Mouse (Mus musculus) B cell, adult 2 months (primary cell): ENCODE results near the gene Wiz.

Source experiments
- DNase-seq, 2 experiments: peaks; one replicate each; pipeline ENCODE4 v3.0.0; 2022

Gene Wiz

DNA sequence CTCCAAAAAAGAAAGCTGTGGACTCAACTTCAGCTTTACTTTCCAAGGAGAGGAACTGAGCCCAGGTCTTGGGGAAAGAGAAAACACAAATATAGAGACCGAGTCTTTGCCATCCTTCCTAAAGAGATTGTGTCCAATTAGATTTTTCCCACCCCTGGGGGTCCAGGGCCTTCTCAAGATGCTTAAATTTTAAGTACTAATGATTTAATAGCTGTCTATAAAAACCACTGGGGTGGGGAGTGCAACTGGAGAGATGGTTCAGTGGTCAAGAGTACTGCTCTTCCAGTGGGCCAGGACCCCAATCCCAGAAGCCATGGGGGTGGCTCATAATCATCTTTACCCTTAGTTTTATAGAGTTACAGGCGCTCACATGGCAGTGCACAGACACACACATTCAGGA lies 40.8 kb downstream of the Wiz start:
- no peak for DNase-seq

DNA sequence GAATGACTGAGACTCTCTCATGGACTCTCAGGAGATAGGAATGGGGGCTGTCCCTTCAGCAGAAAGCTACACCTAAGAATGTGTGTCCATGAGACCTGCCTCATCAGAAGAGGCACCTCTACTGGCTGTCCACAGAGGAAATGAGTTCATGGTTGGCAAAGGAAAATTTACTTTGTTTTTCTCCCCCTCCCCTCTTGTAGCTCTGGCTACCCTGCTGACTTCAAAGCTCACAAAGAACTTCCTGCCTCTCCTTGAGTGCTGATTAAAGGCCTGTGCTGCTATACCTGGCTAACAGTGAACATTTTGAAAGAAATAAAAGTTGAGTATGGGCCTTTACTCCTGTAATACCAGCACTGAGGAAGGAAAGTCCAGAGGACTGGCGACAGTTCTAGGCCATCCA lies 48.1 kb downstream of the Wiz start:
- DNase-seq = no peak

DNA sequence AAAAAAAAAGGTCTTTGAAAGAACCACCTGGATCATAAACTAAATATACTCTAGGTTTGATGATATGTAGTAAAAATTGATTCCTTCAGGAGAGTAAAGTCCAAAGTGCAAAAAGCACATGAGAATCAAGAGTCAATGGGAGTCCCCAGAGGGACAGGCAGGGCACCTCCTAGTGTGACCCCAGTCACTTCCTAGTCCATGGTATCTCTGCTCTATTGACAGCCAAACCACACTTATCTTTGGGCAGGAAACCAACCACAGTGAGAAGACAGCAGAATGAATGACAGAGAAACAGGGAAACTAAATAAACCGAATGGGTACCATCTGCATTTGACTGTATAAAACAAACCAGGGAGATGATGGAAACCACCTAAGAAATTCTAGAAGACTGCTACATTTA lies 49.1 kb downstream of the Wiz start:
- DNase-seq = no peak

DNA sequence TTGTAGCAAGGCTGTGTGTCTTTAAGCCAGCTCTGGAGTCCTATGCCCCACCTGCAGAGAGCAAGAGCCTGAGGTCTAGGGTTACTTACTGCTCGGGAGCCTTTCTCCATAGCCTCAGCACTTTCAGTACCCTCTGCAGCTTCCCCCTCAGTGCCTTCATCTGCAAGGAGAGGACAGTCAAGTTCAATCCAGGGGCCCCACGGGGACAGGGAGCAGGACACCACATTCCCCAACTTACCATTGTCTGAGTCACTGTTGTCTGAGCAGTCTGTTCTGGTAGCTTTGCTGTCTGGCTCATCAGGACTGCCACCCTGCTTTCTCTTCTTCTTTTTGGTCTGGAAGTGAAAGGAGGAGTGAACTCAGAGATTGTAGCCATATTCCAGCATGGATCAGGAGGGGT lies 53.4 kb downstream of the Wiz start:
- no peak for DNase-seq

DNA sequence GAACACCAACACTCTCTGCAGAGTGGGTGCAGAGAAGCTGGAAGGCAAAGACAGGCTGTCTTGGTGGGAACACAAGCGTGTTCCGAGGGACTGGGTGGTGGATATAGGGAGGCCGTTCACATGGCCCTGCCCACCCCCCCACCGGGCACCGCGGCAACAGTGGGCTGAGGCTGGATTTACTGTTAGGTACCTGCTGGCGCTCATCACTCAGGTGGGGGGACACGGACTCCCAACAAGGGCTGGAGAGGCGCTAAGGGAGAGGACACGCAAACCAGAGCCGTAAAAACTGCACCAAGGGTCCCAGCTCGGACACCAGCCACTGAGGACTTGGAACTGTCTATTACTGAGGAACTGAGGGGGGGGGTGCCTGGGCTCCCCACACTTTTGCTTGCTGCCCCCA lies 54.3 kb downstream of the Wiz start:
- DNase-seq = no peak

DNA sequence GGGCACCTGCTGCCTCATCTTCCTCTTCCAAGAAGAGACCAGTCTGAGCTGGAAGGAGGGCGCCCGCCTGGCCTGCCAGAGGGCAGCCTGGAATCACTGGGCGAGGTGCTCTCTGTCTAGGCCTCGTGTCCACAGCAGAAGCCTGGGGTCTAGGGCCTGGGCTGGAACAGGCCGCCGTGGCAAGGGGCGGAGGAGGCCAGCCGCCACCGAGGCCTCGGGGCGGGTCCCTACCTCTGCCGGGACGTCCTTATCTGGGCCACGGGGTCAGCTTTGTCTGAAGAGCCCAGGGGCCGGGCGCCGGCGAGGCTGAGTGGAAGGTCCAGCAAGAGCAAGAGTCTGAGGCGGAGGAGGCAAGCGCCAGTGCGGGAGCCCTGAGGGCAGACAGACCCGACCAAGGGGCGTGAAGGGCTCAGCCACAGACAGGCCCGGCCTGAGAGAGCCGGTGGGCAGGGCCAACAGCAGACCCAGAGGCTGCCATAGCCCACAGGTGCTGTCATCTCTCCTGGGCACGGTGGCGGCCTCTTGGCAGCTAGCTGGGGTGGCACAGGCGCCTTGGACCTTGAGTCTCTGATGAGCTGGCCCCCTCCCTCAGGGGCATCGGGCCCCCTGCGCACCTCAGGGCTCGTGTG lies 55.5 kb downstream of the Wiz start:
- DNase-seq = no peak

DNA sequence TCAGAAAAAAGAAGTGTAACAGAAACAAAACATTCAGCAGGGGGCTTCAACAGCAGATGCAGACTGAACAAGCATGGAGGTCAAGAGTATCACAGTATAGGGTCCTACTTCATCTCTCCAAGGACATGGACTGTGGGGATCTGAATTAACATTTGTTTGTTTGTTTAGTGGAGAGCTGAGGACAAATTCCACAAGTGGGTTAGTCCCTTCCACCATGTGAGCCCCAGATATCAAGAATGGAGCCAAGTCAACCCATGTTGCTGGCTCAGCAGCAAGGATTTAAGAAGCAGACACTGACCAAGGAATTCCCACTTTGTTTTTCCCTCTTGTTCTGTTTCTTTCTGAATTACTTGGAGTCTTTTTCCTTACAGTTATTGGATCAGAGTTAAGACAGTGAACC lies 61.7 kb downstream of the Wiz start:
- DNase-seq = no peak

DNA sequence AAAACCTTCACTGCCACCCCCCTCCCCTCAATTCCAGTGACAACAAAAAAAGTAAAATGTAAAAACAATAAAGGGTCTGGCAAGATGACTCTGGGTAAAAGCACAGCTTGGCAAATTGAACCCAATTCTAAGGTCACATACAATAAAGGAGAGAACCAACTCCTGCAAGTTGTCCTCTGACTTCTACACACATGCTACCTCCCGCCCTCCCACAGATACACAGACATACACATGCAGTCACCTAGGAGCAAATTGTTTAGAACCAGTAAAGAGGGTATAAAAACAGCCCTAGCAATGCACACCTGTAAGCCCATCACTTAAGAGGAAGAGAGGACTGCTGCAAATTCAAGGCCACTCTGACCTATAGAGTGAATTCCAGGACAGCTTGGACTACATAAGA lies 66.4 kb downstream of the Wiz start:
- no peak for DNase-seq

DNA sequence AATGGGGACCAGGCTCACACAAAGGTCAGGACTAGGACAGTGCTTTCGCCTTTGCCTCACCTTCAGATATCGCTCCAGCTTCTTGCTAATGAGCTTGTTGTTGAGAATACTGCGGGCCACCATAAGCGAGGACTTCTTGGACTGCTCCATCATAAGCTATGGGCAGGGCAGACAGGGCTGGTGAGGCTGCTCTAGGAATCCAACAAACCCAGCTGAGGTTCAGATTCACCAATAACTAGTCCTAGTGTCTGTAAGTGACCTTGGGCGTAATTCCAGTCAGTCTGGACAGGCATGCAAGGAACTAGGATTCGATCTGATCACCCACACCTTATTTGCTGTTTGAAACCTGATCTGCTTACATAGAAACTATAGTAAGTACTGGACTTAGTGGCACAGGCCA lies 67.4 kb downstream of the Wiz start:
- DNase-seq = peak in 1 of 2 experiments; percentile 3

DNA sequence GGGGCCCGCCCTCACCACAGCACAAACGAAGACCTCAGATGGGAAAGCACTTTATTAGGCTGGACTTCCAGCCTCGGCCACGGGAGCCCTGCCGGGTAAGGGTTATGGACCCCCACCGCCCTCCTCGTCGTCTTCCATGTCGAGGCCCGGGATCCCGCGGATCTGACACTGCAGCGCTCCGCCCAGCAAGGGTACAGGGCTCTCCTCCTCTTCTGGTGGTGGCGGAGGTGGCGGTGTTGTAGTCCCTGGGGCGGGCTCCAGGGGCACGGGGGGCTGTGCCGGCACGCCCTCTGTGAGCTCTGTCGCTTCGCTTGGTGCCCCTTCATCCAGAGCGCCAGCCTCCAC lies 67.9 kb downstream of the Wiz start:
- DNase-seq = no peak

DNA sequence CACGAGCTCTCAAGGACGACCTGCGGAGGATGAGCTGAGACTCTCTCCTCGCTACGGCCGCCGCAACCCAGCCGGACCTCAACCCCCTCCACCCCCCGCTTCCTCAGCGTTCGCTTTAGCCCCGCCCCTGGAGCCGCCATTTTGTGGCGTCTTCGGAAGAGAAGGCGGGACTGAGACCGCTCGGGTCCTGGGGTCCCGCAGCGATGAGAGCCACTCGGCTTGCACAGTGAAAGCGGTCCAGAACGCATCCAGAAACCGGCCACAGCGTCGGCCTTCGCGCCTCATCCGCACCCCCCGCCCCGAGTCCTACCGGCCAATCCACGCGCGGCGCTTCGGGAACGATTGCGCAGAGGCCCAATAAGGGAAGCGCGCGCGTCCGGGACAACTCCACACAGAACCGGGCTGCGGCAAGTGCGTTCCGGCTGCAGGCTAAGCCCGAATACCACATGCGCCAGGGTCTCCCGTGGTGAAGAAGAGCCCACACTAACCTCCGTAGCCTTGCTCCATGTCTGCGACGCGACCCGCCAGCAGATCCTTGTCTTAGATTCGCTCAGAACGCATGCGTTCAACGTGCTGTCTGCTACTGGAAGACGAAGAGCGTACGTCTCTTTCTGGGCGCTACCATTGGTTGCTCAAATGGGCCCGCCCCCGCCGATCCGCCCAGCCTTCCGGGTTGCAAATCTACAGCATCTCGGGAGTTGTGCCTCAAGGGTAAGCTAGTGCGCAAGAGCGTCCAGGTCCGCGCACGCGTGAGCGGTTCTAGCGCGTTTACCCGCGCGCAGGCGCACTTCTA lies 68.4 kb downstream of the Wiz start, which contains the start of gene Akap8:
Gene Akap8, minus strand, starts transcription at position 642 of the 793 bp plus-strand sequence.
- peak; percentile 96 to 98 for DNase-seq

DNA sequence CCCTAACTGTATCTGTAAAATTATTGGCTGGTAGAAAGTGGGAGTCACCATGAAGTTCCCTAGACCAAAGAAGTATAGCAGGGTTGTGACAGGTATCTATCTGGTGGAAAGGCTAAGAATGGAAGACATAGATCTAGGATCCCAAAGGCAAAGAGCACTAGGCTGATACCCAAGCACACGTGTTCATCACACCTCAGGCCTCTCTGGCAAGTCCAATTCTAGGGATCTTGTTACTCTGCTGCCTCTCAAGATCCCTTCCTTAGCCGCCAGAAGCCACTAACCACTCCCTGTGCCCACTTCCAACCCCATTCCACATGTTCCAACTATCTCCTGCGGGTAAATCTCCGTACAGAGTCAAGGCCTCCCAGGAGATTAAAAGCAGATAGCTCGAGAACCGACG lies 69.3 kb downstream of the Wiz start:
- DNase-seq = peak in 1 of 2 experiments; percentile 6

DNA sequence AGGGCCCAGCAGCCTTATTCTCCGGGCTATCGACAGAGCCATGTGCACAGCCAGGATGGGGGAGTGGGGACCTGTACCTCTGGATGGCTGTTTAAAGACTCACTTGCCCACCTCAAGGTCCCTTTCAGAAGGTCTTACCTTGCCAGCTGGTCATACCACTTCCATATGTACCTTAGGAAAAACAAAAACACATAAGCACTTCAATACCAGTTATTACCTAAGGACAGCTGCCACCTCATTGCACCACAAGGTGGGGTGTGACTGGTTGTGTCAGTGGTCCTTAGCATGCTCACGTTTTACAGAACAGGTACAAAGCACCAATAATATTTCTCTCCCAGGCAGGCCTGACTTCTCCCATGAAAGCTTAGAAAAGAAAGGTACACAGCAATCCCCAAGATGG lies 71.5 kb downstream of the Wiz start:
- DNase-seq = no peak

DNA sequence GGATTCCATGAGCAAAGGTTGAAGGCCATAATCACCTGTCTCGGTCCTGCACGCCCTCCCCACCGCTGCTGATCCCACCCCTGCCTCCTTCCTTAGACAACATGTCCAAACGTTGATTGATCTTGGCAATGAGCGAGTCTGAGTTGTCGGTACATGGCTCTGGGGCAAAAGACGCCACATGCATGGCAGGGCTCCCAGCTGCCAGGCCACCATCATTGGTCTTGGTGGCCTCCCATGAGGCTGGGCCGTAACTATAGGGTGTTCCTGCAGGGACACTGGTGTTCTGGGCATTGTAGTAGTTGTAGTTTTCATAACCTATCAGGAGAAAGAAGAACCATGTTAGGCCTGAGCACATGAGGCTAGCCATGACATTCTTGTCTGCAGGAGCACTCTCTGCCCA lies 72.2 kb downstream of the Wiz start:
- no peak for DNase-seq

DNA sequence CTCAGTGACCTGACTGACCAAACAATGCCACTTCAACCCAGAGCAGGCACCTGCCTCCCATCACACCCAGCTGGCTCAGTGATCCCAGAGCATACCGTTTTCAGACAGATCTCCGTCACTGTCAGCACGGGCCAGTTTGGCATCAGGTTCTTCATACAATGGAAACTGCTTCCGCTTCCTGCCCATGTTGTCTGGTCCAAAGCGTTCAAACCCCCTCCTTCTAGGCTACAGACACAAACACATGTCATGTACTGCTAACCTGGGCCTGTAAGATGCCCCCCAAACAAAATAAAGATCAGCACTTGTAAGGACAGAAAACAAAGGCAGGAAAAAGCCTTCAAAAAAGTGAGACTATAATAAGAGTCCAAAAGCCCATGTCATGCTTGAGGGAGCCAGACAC lies 73.7 kb downstream of the Wiz start:
- no peak for DNase-seq

DNA sequence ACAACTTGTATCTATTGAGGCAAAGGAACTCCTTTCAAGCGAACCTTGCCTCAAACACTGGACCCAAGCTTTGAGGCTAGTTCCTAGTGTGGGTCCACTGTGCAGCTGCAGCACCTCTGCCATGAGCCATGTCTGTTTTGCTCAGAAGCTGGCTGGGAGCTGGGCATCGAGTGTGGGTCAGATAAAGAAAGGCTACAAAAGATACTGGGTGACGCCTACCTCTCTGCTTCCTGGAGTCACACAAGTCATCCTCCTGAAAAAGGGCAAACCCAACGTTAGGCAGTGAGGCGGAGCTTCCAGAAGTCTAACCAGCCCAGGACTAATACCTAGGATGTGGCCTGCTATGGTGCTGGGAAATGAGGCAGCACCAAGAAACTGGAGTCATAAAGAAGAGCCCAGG lies 75.3 kb downstream of the Wiz start:
- no peak for DNase-seq

DNA sequence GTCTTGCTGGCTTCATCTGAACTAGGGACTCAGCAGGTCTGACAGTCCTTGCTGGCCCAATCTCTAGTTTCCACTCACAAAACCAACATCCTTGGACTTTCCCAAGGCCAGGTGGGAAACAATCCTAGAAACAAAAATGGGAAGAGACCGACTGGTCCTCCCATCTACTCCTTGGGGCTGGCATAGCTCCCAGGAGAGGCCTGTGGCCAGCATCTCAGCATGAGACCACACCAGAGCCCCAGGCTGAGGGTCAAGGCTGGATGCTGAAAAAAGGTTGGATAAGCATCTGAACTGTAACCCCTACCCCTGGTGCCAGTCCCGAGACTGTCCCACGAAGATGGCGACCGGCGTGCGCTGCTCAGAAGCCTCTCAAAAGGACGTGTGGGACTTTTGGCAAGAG lies 76.4 kb downstream of the Wiz start:
- no peak for DNase-seq

DNA sequence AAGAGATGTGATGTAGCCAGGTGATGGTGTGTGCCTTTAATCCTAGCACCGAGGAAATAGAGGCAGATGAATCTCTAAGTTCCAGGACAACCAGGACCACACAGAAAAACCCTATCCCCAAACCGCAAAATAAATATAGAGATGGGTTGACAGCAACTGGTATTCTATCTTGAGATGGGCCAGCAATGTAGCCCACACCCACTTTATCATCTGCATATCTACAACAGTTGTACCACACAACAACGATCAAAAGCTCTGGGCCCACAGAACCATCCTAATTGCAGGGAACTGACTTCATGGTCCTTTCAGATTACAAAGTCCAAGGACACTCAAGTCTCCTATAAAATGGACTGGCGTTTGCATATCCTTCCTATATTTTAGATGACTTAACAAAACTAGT lies 81.3 kb downstream of the Wiz start:
- no peak for DNase-seq
